In genomic region chr11:116668381-116668825, GRCm38 (mm10) we compare ENCODE assay signal across 10 mouse cellular contexts. TPM values are rescaled to one million over a fixed set of nuclear protein-coding genes. Genes with fewer than 3 reads are reported as not detected.
DNase-seq lines count a peak whose midpoint lies in the region; TF ChIP-seq lines count a peak whose summit lies in the region.
"Had no signal": no experiment of that assay in that cellular context is flagged by ENCODE, and none has a peak within 500 bp of the region (broad histone marks: within the 10 kb centered on the region; RNA-seq: fewer than 3 reads in every experiment).

No protein-coding gene starts in this region.

- intact Hi-C loops in gastrocnemius, adult 2 months (cut with DNase I), result no loop called here

- TF ChIP-seq CTCF in gastrocnemius, adult 2 months (IDR thresholded peaks at IDR 0.05), result no peak

- peak overlapping the region; percentile 57 for H3K27ac ChIP-seq in gastrocnemius, adult 2 months
- H3K27ac ChIP-seq: limb, embryonic 12.5 days had no signal

- no peak for DNase-seq in gastrocnemius, adult 2 months
- DNase-seq in gastrocnemius, adult 18-20 months (ENCODE audit: low spot score), result no peak
- peak; percentile 50 to 59 for DNase-seq in kidney, adult 8-10 months
- no peak for DNase-seq in kidney, adult 18-20 months
- DNase-seq in 416B (ENCODE audit: low read depth), result peak; percentile 73
- peak; percentile 63 for DNase-seq in induced T-regulatory cell, adult 2 months (ENCODE audit: low read depth)
- DNase-seq in layer of hippocampus, postnatal 14 days (ENCODE audit: low spot score in 2 of 2), result no peak
- no peak for DNase-seq in right cerebral cortex, postnatal 36 days (ENCODE audit: low spot score in 2 of 2)
- DNase-seq: B cell, adult 2 months had no signal

- no peak overlapping the region for H3K4me3 ChIP-seq in gastrocnemius, adult 2 months
- H3K4me3 ChIP-seq: limb, embryonic 12.5 days had no signal

RNA-seq across cellular contexts. Expression of gene Cygb, which starts 14.3 kb away (rescaled TPM):
- total RNA-seq in gastrocnemius, adult 2 months (2021), result 10 to 100 TPM in 1 of 2 experiments, 1 to 10 TPM in 1; 9.6 to 14.7 TPM
- 10 to 100 TPM; 10.5 to 15.0 TPM for total RNA-seq in gastrocnemius, adult 18-20 months (2021)
- total RNA-seq in layer of hippocampus, postnatal 14 days (2021), result 10 to 100 TPM; 48.9 to 52.1 TPM

RNA-seq across cellular contexts. Expression of gene Prcd, which starts 15.1 kb away (rescaled TPM):
- 1 to 10 TPM in 1 of 2 experiments, not detected in 1; 1.0 TPM for total RNA-seq in gastrocnemius, adult 2 months (2021)
- total RNA-seq in gastrocnemius, adult 18-20 months (2021), result under 1 TPM; 0.34 to 0.50 TPM
- total RNA-seq in layer of hippocampus, postnatal 14 days (2021), result 1 to 10 TPM; 4.6 to 5.0 TPM

RNA-seq across cellular contexts. Expression of gene Rhbdf2, which starts 41.6 kb away (rescaled TPM):
- 10 to 100 TPM; 11.6 to 14.4 TPM for total RNA-seq in gastrocnemius, adult 2 months (2021)
- total RNA-seq in gastrocnemius, adult 18-20 months (2021), result 10 to 100 TPM; 11.2 to 11.9 TPM
- total RNA-seq in layer of hippocampus, postnatal 14 days (2021), result 1 to 10 TPM; 1.6 to 1.7 TPM

Comparison
In these comparisons a context has a peak if more than half of its experiments do, and no peak if none do; other contexts are left out.
1. DNase-seq: peak in kidney, adult 8-10 months (2 of 2), 416B (single experiment) and induced T-regulatory cell, adult 2 months (single experiment); none in gastrocnemius, adult 2 months (single experiment), gastrocnemius, adult 18-20 months (single experiment), kidney, adult 18-20 months (single experiment), layer of hippocampus, postnatal 14 days (0 of 2) and right cerebral cortex, postnatal 36 days (0 of 2).
2. RNA of gene Rhbdf2, which starts 41.6 kb away (total RNA-seq): 11.6 to 14.4 TPM in gastrocnemius, adult 2 months and 11.2 to 11.9 TPM in gastrocnemius, adult 18-20 months; 1.6 to 1.7 TPM in layer of hippocampus, postnatal 14 days; every median in the first group is over 4 times any median in the second.